Mouse (Mus musculus) limb, embryonic 14.5 days (tissue): ENCODE measurements around the gene Reck. TPM values are rescaled to one million over a fixed set of nuclear protein-coding genes. Genes with fewer than 3 reads are reported as not detected.

Experiments used
- ATAC-seq: fragments of 200-750 bp; cut with Nextera tagmentation; 2 replicates; pipeline ENCODE4 v1.8.0; 2017; ENCODE audit warnings: low read depth, moderate number of reproducible peaks, moderate TSS enrichment; ENCODE audit not compliant: low FRiP score
- DNase-seq: peaks from one replicate; pipeline ENCODE4 v3.0.0-alpha.2; 2015; ENCODE audit warnings: low spot score
- H3K27ac ChIP-seq: fragments of 300-500 bp; sonication (generic); replicated peaks from 2 replicates; pipeline ENCODE4 v1.5.1; 2014; ENCODE audit warnings: low read depth, mild to moderate bottlenecking, low read length, moderate library complexity, mixed read lengths
- H3K27me3 ChIP-seq: fragments of 300-500 bp; sonication (generic); 2 replicates; pipeline ENCODE4 v1.6.1; 2014; ENCODE audit warnings: low read length, mixed read lengths; ENCODE audit not compliant: control insufficient read depth, insufficient read depth
- H3K36me3 ChIP-seq: fragments of 300-500 bp; sonication (generic); 2 replicates; pipeline ENCODE4 v1.6.1; 2014; ENCODE audit warnings: mild to moderate bottlenecking, low read length, moderate library complexity, mixed read lengths; ENCODE audit not compliant: control insufficient read depth, insufficient read depth
- H3K4me1 ChIP-seq: fragments of 300-500 bp; sonication (generic); 2 replicates; pipeline ENCODE4 v1.6.1; 2014; ENCODE audit warnings: antibody characterized with exemption, low read length, mixed read lengths; ENCODE audit not compliant: control insufficient read depth, insufficient read depth
- H3K4me2 ChIP-seq: fragments of 300-500 bp; sonication (generic); replicated peaks from 2 replicates; pipeline ENCODE4 v1.6.1; 2014; ENCODE audit warnings: low read depth, mild to moderate bottlenecking, low read length, moderate library complexity; ENCODE audit not compliant: severe bottlenecking
- H3K4me3 ChIP-seq: fragments of 300-500 bp; sonication (generic); replicated peaks from 2 replicates; pipeline ENCODE4 v1.5.1; 2014; ENCODE audit warnings: low read length
- H3K9ac ChIP-seq: fragments of 300-500 bp; sonication (generic); 2 replicates; pipeline ENCODE4 v1.6.1; 2014; ENCODE audit warnings: mild to moderate bottlenecking, low read depth, low read length, moderate library complexity; ENCODE audit not compliant: severe bottlenecking
- H3K9me3 ChIP-seq: fragments of 300-500 bp; sonication (generic); 2 replicates; pipeline ENCODE4 v1.6.1; 2016; ENCODE audit warnings: low read length; ENCODE audit not compliant: control insufficient read depth
- POLR2A ChIP-seq: fragments of 200-500 bp; IDR thresholded peaks from 2 replicates; pipeline ENCODE4 v1.8.0; 2012; ENCODE audit warnings: inconsistent platforms, mild to moderate bottlenecking, moderate library complexity, borderline replicate concordance; ENCODE audit not compliant: insufficient read depth, insufficient read length; ENCODE audit errors: extremely low read depth
- WGBS: fragments of 180-500 bp; shearing (Covaris S2); extraction: QIAGEN DNeasy Blood & Tissue Kit; methylation state at CpG from one replicate; pipeline ENCODE4 v1.1.7; 2014; 5-methylcytosine and 5-hydroxymethylcytosine counted together
- polyA plus RNA-seq, 2 experiments: library from polyadenylated mRNA; depleted of rRNA in 1 of 2; stranded (reverse) in 1 of 2; unstranded in 1 of 2; fragments of >200 nt; fragmentation: Nextera tagmentation in 1 of 2; extraction: Ambion mirVana in 1 of 2; gene quantifications; 2 replicates each; pipeline versions ENCODE4 v1.2.1 to v1.2.3; 2012 to 2014

Gene Reck
- polyA plus RNA-seq, 2 experiments, result 50.0 to 66.2 TPM

- Histone ChIP-seq H3K9ac (no peak overlapping the region), H3K4me1 (no peaks in the 10 kb centered on the region), H3K27ac (no peak overlapping the region), H3K27me3 (no peaks in the 10 kb centered on the region), H3K4me3 (no peak overlapping the region), H3K36me3 (peaks cover 71% of the 10 kb centered on the region), H3K9me3 (no peaks in the 10 kb centered on the region), H3K4me2 (no peak overlapping the region)
- 94% methylated on average over 4 of the region's 4 CpGs for WGBS
- no peak for TF ChIP-seq POLR2A
- DNase-seq (no peak), ATAC-seq (no peak)
Measured at GRCm38 (mm10) chr4:43931877-43932276, 56.5 kb downstream of the Reck start.

GRCm38 (mm10) chr4:43936186-43936585 lies 60.9 kb downstream of the Reck start:
- Histone ChIP-seq H3K9ac (no peak overlapping the region), H3K4me1 (no peaks in the 10 kb centered on the region), H3K4me2 (no peak overlapping the region), H3K9me3 (no peaks in the 10 kb centered on the region), H3K36me3 (peaks cover 53% of the 10 kb centered on the region), H3K27me3 (no peaks in the 10 kb centered on the region), H3K27ac (no peak overlapping the region), H3K4me3 (no peak overlapping the region)
- no peak for TF ChIP-seq POLR2A
- ATAC-seq (no peak), DNase-seq (no peak)
- WGBS, result 82% methylated on average over 4 of the region's 4 CpGs

GRCm38 (mm10) chr4:43936749-43937674 lies 61.7 kb downstream of the Reck start:
- DNase-seq, result no peak
- no peak for TF ChIP-seq POLR2A
- Histone ChIP-seq H3K27me3 (no peaks in the 10 kb centered on the region), H3K36me3 (peaks cover 49% of the 10 kb centered on the region), H3K27ac (no peak overlapping the region), H3K4me3 (no peak overlapping the region), H3K9me3 (no peaks in the 10 kb centered on the region), H3K9ac (no peak overlapping the region), H3K4me2 (no peak overlapping the region), H3K4me1 (no peaks in the 10 kb centered on the region)
- 78% methylated on average over 14 of the region's 14 CpGs for WGBS
- no peak for ATAC-seq

GRCm38 (mm10) chr4:43941315-43941714 lies 66.0 kb downstream of the Reck start:
- DNase-seq, result no peak
- Histone ChIP-seq H3K36me3 (peaks cover 60% of the 10 kb centered on the region), H3K4me1 (no peaks in the 10 kb centered on the region), H3K27me3 (no peaks in the 10 kb centered on the region), H3K9me3 (no peaks in the 10 kb centered on the region), H3K27ac (no peak overlapping the region), H3K4me3 (no peak overlapping the region), H3K9ac (no peak overlapping the region), H3K4me2 (no peak overlapping the region)
- no peak for TF ChIP-seq POLR2A
- WGBS, result 88% methylated on average over 5 of the region's 5 CpGs
- ATAC-seq, result no peak

- Histone ChIP-seq H3K9me3 (no peaks in the 10 kb centered on the region), H3K4me2 (no peak overlapping the region), H3K4me1 (no peaks in the 10 kb centered on the region), H3K27me3 (no peaks in the 10 kb centered on the region), H3K36me3 (peaks cover 62% of the 10 kb centered on the region), H3K9ac (no peak overlapping the region), H3K27ac (no peak overlapping the region), H3K4me3 (no peak overlapping the region)
- TF ChIP-seq POLR2A, result no peak
- ATAC-seq (no peak), DNase-seq (no peak)
- WGBS, result 82% methylated on average over 7 of the region's 8 CpGs
Measured at GRCm38 (mm10) chr4:43942421-43942820, 67.1 kb downstream of the Reck start.
